Mouse (Mus musculus): ENCODE data around the gene Rasgef1b.

GRCm38 (mm10) chr5:99515764-99516163 is 213.1 kb downstream of the Rasgef1b start:
- TF ChIP-seq CTCF (conservative IDR thresholded peaks at IDR 0.05; ENCODE audit: insufficient read depth, insufficient read length, low read depth, low read length) (no peak), POLR2A (IDR thresholded peaks at IDR 0.05; ENCODE audit: low read depth, low read length) (no peak)
